Mouse (Mus musculus): ENCODE measurements around the gene 4930578G10Rik. TPM values are rescaled to one million over a fixed set of nuclear protein-coding genes. Genes with fewer than 3 reads are reported as not detected.
"Not testable (repeated sequence)": the region's sequence is repeated elsewhere in the genome, so short reads cannot be mapped to it uniquely, and the experiment has no call there.

The 4930578G10Rik gene
- 0.37 and 0.67 TPM in 2 replicates for polyA plus RNA-seq (2014; fragmentation: Nextera tagmentation; extraction: Ambion mirVana)

- not testable (repeated sequence) for ATAC-seq (ENCODE audit: low FRiP score)
- WGBS, result no CpG with 5 or more reads among the region's 13 CpGs
Observed at GRCm38 (mm10) chr4:42735245-42735644, at the start of gene 4930578G10Rik. Gene 4930578G10Rik (plus strand): TSS chr4:42735545.

GRCm38 (mm10) chr4:42756477-42756876, 21.1 kb downstream of the 4930578G10Rik start, which contains the start of gene Ccl19:
Gene Ccl19 (minus strand): TSS chr4:42756577.
- ATAC-seq (ENCODE audit: low FRiP score); H3K9me3 ChIP-seq (ENCODE audit: control insufficient read depth, low read length); H3K27me3 ChIP-seq (ENCODE audit: control insufficient read depth, insufficient read depth, low read length); DNase-seq (ENCODE audit: low spot score); H3K36me3 ChIP-seq (replicated peaks; ENCODE audit: control insufficient read depth, insufficient read depth); H3K27ac ChIP-seq; H3K4me3 ChIP-seq (replicated peaks; ENCODE audit: low read length); H3K9ac ChIP-seq; H3K4me2 ChIP-seq (replicated peaks); H3K4me1 ChIP-seq (replicated peaks; ENCODE audit: control insufficient read depth, insufficient read depth, low read length): not testable (repeated sequence)
- WGBS, result no CpG with 5 or more reads among the region's 6 CpGs

More at GRCm38 (mm10) chr4:42735245-42735644, at the start of gene 4930578G10Rik:
- not testable (repeated sequence) for DNase-seq (ENCODE audit: low spot score); H3K4me1 ChIP-seq (replicated peaks; ENCODE audit: control insufficient read depth, insufficient read depth, low read length); H3K27ac ChIP-seq; H3K4me3 ChIP-seq (replicated peaks; ENCODE audit: low read length); H3K4me2 ChIP-seq (replicated peaks); H3K36me3 ChIP-seq (replicated peaks; ENCODE audit: control insufficient read depth, insufficient read depth); H3K27me3 ChIP-seq (ENCODE audit: control insufficient read depth, insufficient read depth, low read length); H3K9ac ChIP-seq; H3K9me3 ChIP-seq (ENCODE audit: control insufficient read depth, low read length)

- ATAC-seq (ENCODE audit: low FRiP score); H3K27ac ChIP-seq; H3K4me3 ChIP-seq (replicated peaks; ENCODE audit: low read length); H3K36me3 ChIP-seq (replicated peaks; ENCODE audit: control insufficient read depth, insufficient read depth); H3K4me1 ChIP-seq (replicated peaks; ENCODE audit: control insufficient read depth, insufficient read depth, low read length); H3K9me3 ChIP-seq (ENCODE audit: control insufficient read depth, low read length); H3K27me3 ChIP-seq (ENCODE audit: control insufficient read depth, insufficient read depth, low read length); H3K9ac ChIP-seq; H3K4me2 ChIP-seq (replicated peaks); DNase-seq (ENCODE audit: low spot score): not testable (repeated sequence)
- WGBS, result no CpG with 5 or more reads among the region's 5 CpGs
Observed at GRCm38 (mm10) chr4:42773893-42774292, 38.5 kb downstream of the 4930578G10Rik start, which contains the start of gene Ccl21a. Gene Ccl21a (minus strand): TSS chr4:42773993.

GRCm38 (mm10) chr4:42853788-42854187, 118.4 kb downstream of the 4930578G10Rik start, which contains the start of gene Fam205a1:
Gene Fam205a1 (minus strand): TSS chr4:42853888.
- H3K4me1 ChIP-seq (replicated peaks; ENCODE audit: control insufficient read depth, insufficient read depth, low read length); H3K9ac ChIP-seq; H3K36me3 ChIP-seq (replicated peaks; ENCODE audit: control insufficient read depth, insufficient read depth); ATAC-seq (ENCODE audit: low FRiP score); H3K27ac ChIP-seq; H3K4me2 ChIP-seq (replicated peaks); DNase-seq (ENCODE audit: low spot score); H3K9me3 ChIP-seq (ENCODE audit: control insufficient read depth, low read length); H3K27me3 ChIP-seq (ENCODE audit: control insufficient read depth, insufficient read depth, low read length); H3K4me3 ChIP-seq (replicated peaks; ENCODE audit: low read length): not testable (repeated sequence)
- 89% methylated on average over 1 of the region's 1 CpGs for WGBS

GRCm38 (mm10) chr4:42856671-42857070, 121.3 kb downstream of the 4930578G10Rik start, which contains the start of gene Gm12394:
Gene Gm12394 (minus strand): TSS chr4:42856771.
- not testable (repeated sequence) for DNase-seq (ENCODE audit: low spot score); H3K4me2 ChIP-seq (replicated peaks); H3K4me3 ChIP-seq (replicated peaks; ENCODE audit: low read length); H3K36me3 ChIP-seq (replicated peaks; ENCODE audit: control insufficient read depth, insufficient read depth); H3K4me1 ChIP-seq (replicated peaks; ENCODE audit: control insufficient read depth, insufficient read depth, low read length); H3K27me3 ChIP-seq (ENCODE audit: control insufficient read depth, insufficient read depth, low read length); ATAC-seq (ENCODE audit: low FRiP score); H3K27ac ChIP-seq; H3K9me3 ChIP-seq (ENCODE audit: control insufficient read depth, low read length); H3K9ac ChIP-seq
- WGBS, result 93% methylated on average over 1 of the region's 1 CpGs

GRCm38 (mm10) chr4:42860483-42860882, 125.1 kb downstream of the 4930578G10Rik start:
- not testable (repeated sequence) for H3K36me3 ChIP-seq (replicated peaks; ENCODE audit: control insufficient read depth, insufficient read depth); DNase-seq (ENCODE audit: low spot score); ATAC-seq (ENCODE audit: low FRiP score); H3K4me3 ChIP-seq (replicated peaks; ENCODE audit: low read length); H3K9me3 ChIP-seq (ENCODE audit: control insufficient read depth, low read length); H3K9ac ChIP-seq; H3K4me2 ChIP-seq (replicated peaks); H3K27me3 ChIP-seq (ENCODE audit: control insufficient read depth, insufficient read depth, low read length); H3K27ac ChIP-seq; H3K4me1 ChIP-seq (replicated peaks; ENCODE audit: control insufficient read depth, insufficient read depth, low read length)
- WGBS, result 94% methylated on average over 9 of the region's 9 CpGs

GRCm38 (mm10) chr4:42863487-42863886, 128.1 kb downstream of the 4930578G10Rik start:
- not testable (repeated sequence) for H3K27me3 ChIP-seq (ENCODE audit: control insufficient read depth, insufficient read depth, low read length); H3K4me3 ChIP-seq (replicated peaks; ENCODE audit: low read length); DNase-seq (ENCODE audit: low spot score); H3K27ac ChIP-seq; ATAC-seq (ENCODE audit: low FRiP score); H3K4me2 ChIP-seq (replicated peaks); H3K9me3 ChIP-seq (ENCODE audit: control insufficient read depth, low read length); H3K36me3 ChIP-seq (replicated peaks; ENCODE audit: control insufficient read depth, insufficient read depth); H3K9ac ChIP-seq; H3K4me1 ChIP-seq (replicated peaks; ENCODE audit: control insufficient read depth, insufficient read depth, low read length)
- WGBS, result 84% methylated on average over 5 of the region's 5 CpGs

- no peaks in the 10 kb centered on the region for H3K36me3 ChIP-seq (replicated peaks; ENCODE audit: control insufficient read depth, insufficient read depth)
- DNase-seq (ENCODE audit: low spot score) (no peak), ATAC-seq (ENCODE audit: low FRiP score) (no peak)
- H3K27ac ChIP-seq, result no peak overlapping the region
- H3K27me3 ChIP-seq (ENCODE audit: control insufficient read depth, insufficient read depth, low read length), result no peaks in the 10 kb centered on the region
- H3K4me3 ChIP-seq (replicated peaks; ENCODE audit: low read length), result no peak overlapping the region
- H3K4me2 ChIP-seq (replicated peaks), result no peak overlapping the region
- no peaks in the 10 kb centered on the region for H3K4me1 ChIP-seq (replicated peaks; ENCODE audit: control insufficient read depth, insufficient read depth, low read length)
- WGBS, result 75% methylated on average over 3 of the region's 3 CpGs
- H3K9ac ChIP-seq, result no peak overlapping the region
- no peaks in the 10 kb centered on the region for H3K9me3 ChIP-seq (ENCODE audit: control insufficient read depth, low read length)
Observed at GRCm38 (mm10) chr4:42867390-42867789, 132.0 kb downstream of the 4930578G10Rik start.

- Histone ChIP-seq H3K4me2 (replicated peaks) (no peak overlapping the region), H3K36me3 (replicated peaks; ENCODE audit: control insufficient read depth, insufficient read depth) (no peaks in the 10 kb centered on the region), H3K27ac (no peak overlapping the region), H3K4me1 (replicated peaks; ENCODE audit: control insufficient read depth, insufficient read depth, low read length) (no peaks in the 10 kb centered on the region), H3K9me3 (ENCODE audit: control insufficient read depth, low read length) (no peaks in the 10 kb centered on the region), H3K4me3 (replicated peaks; ENCODE audit: low read length) (no peak overlapping the region), H3K27me3 (ENCODE audit: control insufficient read depth, insufficient read depth, low read length) (no peaks in the 10 kb centered on the region), H3K9ac (no peak overlapping the region)
- 89% methylated on average over 5 of the region's 5 CpGs for WGBS
- DNase-seq (ENCODE audit: low spot score) (no peak), ATAC-seq (ENCODE audit: low FRiP score) (no peak)
Observed at GRCm38 (mm10) chr4:42868193-42868592, 132.8 kb downstream of the 4930578G10Rik start.

GRCm38 (mm10) chr4:42870748-42871147, 135.4 kb downstream of the 4930578G10Rik start:
- H3K4me3 ChIP-seq (replicated peaks; ENCODE audit: low read length), result no peak overlapping the region
- WGBS, result 85% methylated on average over 5 of the region's 5 CpGs
- DNase-seq (ENCODE audit: low spot score), result no peak

More at GRCm38 (mm10) chr4:42870748-42871147, 135.4 kb downstream of the 4930578G10Rik start:
- ATAC-seq (ENCODE audit: low FRiP score), result no peak
- no peak overlapping the region for H3K4me2 ChIP-seq (replicated peaks)
- no peak overlapping the region for H3K9ac ChIP-seq
- no peaks in the 10 kb centered on the region for H3K9me3 ChIP-seq (ENCODE audit: control insufficient read depth, low read length)
- H3K27ac ChIP-seq, result no peak overlapping the region
- no peaks in the 10 kb centered on the region for H3K36me3 ChIP-seq (replicated peaks; ENCODE audit: control insufficient read depth, insufficient read depth)
- H3K4me1 ChIP-seq (replicated peaks; ENCODE audit: control insufficient read depth, insufficient read depth, low read length), result no peaks in the 10 kb centered on the region
- H3K27me3 ChIP-seq (ENCODE audit: control insufficient read depth, insufficient read depth, low read length), result no peaks in the 10 kb centered on the region
